In genomic region chr4:142103081-142103671, GRCm38 (mm10) we compare ENCODE assay signal across 27 mouse cellular contexts. TPM values are rescaled to one million over a fixed set of nuclear protein-coding genes. Genes with fewer than 3 reads are reported as not detected.
A peak's percentile ranks its signal among the peaks of the same experiment; 100 is the strongest.
DNase-seq lines count a peak whose midpoint lies in the region; ATAC-seq and TF ChIP-seq lines count a peak whose summit lies in the region.
"Had no signal": no experiment of that assay in that cellular context is flagged by ENCODE, and none has a peak within 500 bp of the region (broad histone marks: within the 10 kb centered on the region; RNA-seq: fewer than 3 reads in every experiment).

No protein-coding gene starts in this region.

- peaks cover 10% of the 10 kb centered on the region for H3K4me1 ChIP-seq in intestine, embryonic 15.5 days (replicated peaks)
- H3K4me1 ChIP-seq in intestine, postnatal 0 days (replicated peaks; ENCODE audit: control insufficient read depth, insufficient read depth, low read length), result 0 out of 2 replicates have a peak, but pooled peaks cover 1% of the 10 kb centered on the region
- H3K4me1 ChIP-seq: hindbrain, embryonic 13.5 days had no signal

- WGBS in intestine, embryonic 15.5 days, result 44% methylated on average over 12 of the region's 12 CpGs
- WGBS in intestine, postnatal 0 days, result 49% methylated on average over 12 of the region's 12 CpGs

- 0 out of 2 replicates have a peak overlapping the region, but pooled peaks have one; percentile 32 for H3K27ac ChIP-seq in intestine, embryonic 15.5 days
- H3K27ac ChIP-seq in intestine, postnatal 0 days (ENCODE audit: low read depth, low read length), result no peak overlapping the region
- H3K27ac ChIP-seq: forebrain, embryonic 10.5 days; hindbrain, embryonic 13.5 days; layer of hippocampus, adult 2 months; limb, embryonic 12.5 days; neural tube, embryonic 13.5 days had no signal

- no peak for TF ChIP-seq CTCF in intestine, postnatal 0 days (IDR thresholded peaks at IDR 0.05; ENCODE audit: low read depth)

- peak; percentile 34 for DNase-seq in adrenal gland, postnatal 14 days
- DNase-seq in adrenal gland, adult 8-10 months, result no peak
- DNase-seq in ZHBTc4 (ENCODE audit: low read depth, low spot score), result peak; percentile 37
- peak; percentile 7 for DNase-seq in fibroblast of lung, adult 2 months (ENCODE audit: low read depth)
- DNase-seq in cerebellum, postnatal 4 days (ENCODE audit: low spot score in 2 of 2), result no peak
- DNase-seq in spleen, postnatal 36 days (ENCODE audit: low spot score in 2 of 2), result no peak
- DNase-seq: cerebellum, adult 2 months; cerebellum, postnatal 36 days; gastrocnemius, postnatal 25 days; kidney, adult 8-10 months; kidney, postnatal 25 days; layer of hippocampus, postnatal 36 days; lung, embryonic 14.5 days; lung, postnatal 36 days; thymus, adult 18-20 months; thymus, postnatal 36 days had no signal

- H3K9ac ChIP-seq in intestine, embryonic 15.5 days, result no peak overlapping the region
- H3K9ac ChIP-seq in intestine, postnatal 0 days (ENCODE audit: low read depth, low read length), result no peak overlapping the region
- H3K9ac ChIP-seq: hindbrain, embryonic 13.5 days; limb, embryonic 12.5 days; lung, embryonic 14.5 days; neural tube, embryonic 13.5 days had no signal

- H3K4me2 ChIP-seq in intestine, embryonic 15.5 days (replicated peaks), result no peak overlapping the region
- no peak overlapping the region for H3K4me2 ChIP-seq in intestine, postnatal 0 days (replicated peaks; ENCODE audit: low read depth)
- H3K4me2 ChIP-seq: hindbrain, embryonic 13.5 days; limb, embryonic 12.5 days; liver, embryonic 11.5 days; lung, embryonic 14.5 days; neural tube, embryonic 13.5 days had no signal

- H3K4me3 ChIP-seq in intestine, embryonic 15.5 days (replicated peaks), result no peak overlapping the region
- no peak overlapping the region for H3K4me3 ChIP-seq in intestine, postnatal 0 days (ENCODE audit: low read depth, low read length)
- H3K4me3 ChIP-seq: forebrain, embryonic 10.5 days; hindbrain, embryonic 13.5 days; layer of hippocampus, adult 2 months; limb, embryonic 12.5 days; myocyte; neural tube, embryonic 13.5 days had no signal

- no peaks in the 10 kb centered on the region for H3K27me3 ChIP-seq in intestine, embryonic 15.5 days (replicated peaks)
- no peaks in the 10 kb centered on the region for H3K27me3 ChIP-seq in intestine, postnatal 0 days (replicated peaks; ENCODE audit: control insufficient read depth, insufficient read depth, low read length)
- H3K27me3 ChIP-seq: hindbrain, embryonic 13.5 days; neural tube, embryonic 13.5 days; Patski had no signal

- peak; percentile 19; the same call in 1 of the 2 replicates for ATAC-seq in intestine, embryonic 15.5 days
- no peak for ATAC-seq in intestine, postnatal 0 days
- ATAC-seq: midbrain, embryonic 16.5 days; Patski had no signal

- no peaks in the 10 kb centered on the region for H3K9me3 ChIP-seq in intestine, embryonic 15.5 days
- no peaks in the 10 kb centered on the region for H3K9me3 ChIP-seq in intestine, postnatal 0 days (ENCODE audit: control insufficient read depth)
- H3K9me3 ChIP-seq: forebrain, embryonic 10.5 days; hindbrain, embryonic 13.5 days; limb, embryonic 12.5 days; neural tube, embryonic 13.5 days had no signal

- no peaks in the 10 kb centered on the region for H3K36me3 ChIP-seq in intestine, embryonic 15.5 days
- no peaks in the 10 kb centered on the region; the same call in 1 of the 2 replicates for H3K36me3 ChIP-seq in intestine, postnatal 0 days (ENCODE audit: control insufficient read depth, insufficient read depth)

RNA-seq across cellular contexts. Expression of gene Tmem51, which starts 19.1 kb away (rescaled TPM):
- 4.9 and 7.6 TPM in 2 replicates for total RNA-seq in adrenal gland, postnatal 14 days (2021)
- total RNA-seq in adrenal gland, adult 8-10 months (2022), result 1 to 10 TPM; 3.6 to 5.7 (median 4.7) TPM
- polyA plus RNA-seq in intestine, embryonic 15.5 days (2015; fragmentation: Nextera tagmentation; extraction: Ambion mirVana), result 103 and 109 TPM in 2 replicates
- 212 and 256 TPM in 2 replicates for polyA plus RNA-seq in intestine, postnatal 0 days (2015; fragmentation: Nextera tagmentation; extraction: Ambion mirVana)
- polyA plus RNA-seq: myocyte had no signal

Comparison
In these comparisons a context has a peak if more than half of its experiments do, and no peak if none do; other contexts are left out.
1. DNase-seq: peak in adrenal gland, postnatal 14 days (single experiment), ZHBTc4 (single experiment) and fibroblast of lung, adult 2 months (single experiment); none in adrenal gland, adult 8-10 months (single experiment), cerebellum, postnatal 4 days (0 of 2) and spleen, postnatal 36 days (0 of 2).